Comparison of ENCODE assay signal across 7 mouse cellular contexts in genomic region chr8:122331134-122331523, GRCm38 (mm10). TPM values are rescaled to one million over a fixed set of nuclear protein-coding genes. Genes with fewer than 3 reads are reported as not detected.
DNase-seq lines count a peak whose midpoint lies in the region; ATAC-seq and TF ChIP-seq lines count a peak whose summit lies in the region.

No protein-coding gene starts in this region.

- peaks cover 5% of the 10 kb centered on the region for H3K79me2 ChIP-seq in MEL (ENCODE audit: control insufficient read depth, insufficient read depth, low read length, poor library complexity)

- DNase-seq in MEL (ENCODE audit: low read depth, low spot score), result no peak
- DNase-seq in heart, postnatal 36 days, result peak; percentile 64 to 69
- no peak for DNase-seq in frontal cortex, postnatal 10 days (ENCODE audit: low spot score in 2 of 2)

- H3K9me3 ChIP-seq in MEL (replicated peaks; ENCODE audit: insufficient read depth, low read length), result no peaks in the 10 kb centered on the region
- no peaks in the 10 kb centered on the region for H3K9me3 ChIP-seq in limb, embryonic 15.5 days
- no peaks in the 10 kb centered on the region for H3K9me3 ChIP-seq in stomach, embryonic 14.5 days (ENCODE audit: control insufficient read depth, low read depth, low read length)

- TF ChIP-seq POLR2A in MEL (IDR thresholded peaks at IDR 0.05; ENCODE audit: control insufficient read depth in 1 of 2, insufficient read depth in 1 of 2, low read depth in 1 of 2, low read length in 2 of 2, poor library complexity in 1 of 2), result no peak

- TF ChIP-seq EP300 in MEL (IDR thresholded peaks at IDR 0.05; ENCODE audit: low read depth in 1 of 2, low read length in 2 of 2), result 0 out of 4 replicates have a peak, but pooled peaks of 1 of the 2 experiments have one; percentile 15

- no peak for ATAC-seq in limb, embryonic 15.5 days (ENCODE audit: insufficient number of reproducible peaks, low FRiP score, low TSS enrichment, low read depth)
- no peak for ATAC-seq in stomach, embryonic 14.5 days (ENCODE audit: insufficient number of reproducible peaks, insufficient read depth, low FRiP score, low read depth)
- no peak for ATAC-seq in megakaryocyte-erythroid progenitor cell, adult 5-6 weeks (replicated peaks; ENCODE audit: low FRiP score, low TSS enrichment, poor library complexity, severe bottlenecking)

- no peak overlapping the region for H3K9ac ChIP-seq in MEL (ENCODE audit: control insufficient read depth, low read depth, low read length, poor library complexity, severe bottlenecking)
- H3K9ac ChIP-seq in limb, embryonic 15.5 days, result no peak overlapping the region
- no peak overlapping the region for H3K9ac ChIP-seq in stomach, embryonic 14.5 days (replicated peaks; ENCODE audit: low read depth, low read length)

- intact Hi-C loops in heart, postnatal 36 days (cut with DNase I), result loop anchor here (5.0 kb wide), 1 partner anchor 354 kb away; no protein-coding TSS in a partner anchor

- no peak for TF ChIP-seq RAD21 in MEL (IDR thresholded peaks at IDR 0.05; ENCODE audit: low read depth, low read length)

- H3K36me3 ChIP-seq in MEL (ENCODE audit: control insufficient read depth in 1 of 2, insufficient read depth in 2 of 2, low read length in 2 of 2), result peaks cover 20 to 34% of the 10 kb centered on the region in 2 experiments
- H3K36me3 ChIP-seq in limb, embryonic 15.5 days, result peaks cover 6% of the 10 kb centered on the region; the same call in 1 of the 2 replicates
- H3K36me3 ChIP-seq in stomach, embryonic 14.5 days (ENCODE audit: control insufficient read depth, insufficient read depth, low read length), result peaks cover 10% of the 10 kb centered on the region; the same call in 1 of the 2 replicates

- H3K27ac ChIP-seq in MEL (ENCODE audit: control insufficient read depth, low read depth, low read length), result 0 out of 2 replicates have a peak overlapping the region, but pooled peaks have one; percentile 16
- peak overlapping the region; percentile 53 for H3K27ac ChIP-seq in brown adipose tissue, adult 24 weeks (replicated peaks; ENCODE audit: low read depth, low read length)
- H3K27ac ChIP-seq in limb, embryonic 15.5 days, result peak overlapping the region; percentile 33; the same call in 1 of the 2 replicates
- peak overlapping the region; percentile 56; the same call in 1 of the 2 replicates for H3K27ac ChIP-seq in stomach, embryonic 14.5 days (ENCODE audit: low read length)

- no peaks in the 10 kb centered on the region for H3K27me3 ChIP-seq in MEL (ENCODE audit: control insufficient read depth in 1 of 2, insufficient read depth in 2 of 2, low read length in 2 of 2)
- H3K27me3 ChIP-seq in limb, embryonic 15.5 days, result peaks cover 21% of the 10 kb centered on the region
- H3K27me3 ChIP-seq in stomach, embryonic 14.5 days (ENCODE audit: control insufficient read depth, insufficient read depth, low read length), result peaks cover 7% of the 10 kb centered on the region; the same call in 1 of the 2 replicates

- H3K4me2 ChIP-seq in limb, embryonic 15.5 days, result no peak overlapping the region
- H3K4me2 ChIP-seq in stomach, embryonic 14.5 days (replicated peaks; ENCODE audit: low read depth, low read length), result no peak overlapping the region

- WGBS in limb, embryonic 15.5 days, result 62% methylated on average over 3 of the region's 3 CpGs
- WGBS in stomach, embryonic 14.5 days, result 58% methylated on average over 3 of the region's 3 CpGs

- no peak for TF ChIP-seq CTCF in MEL (IDR thresholded peaks at IDR 0.05 in 2 of 3, conservative IDR thresholded peaks at IDR 0.05 in 1 of 3; ENCODE audit: control insufficient read depth in 1 of 3, insufficient read depth in 1 of 3, low read depth in 2 of 3, low read length in 3 of 3, poor library complexity in 1 of 3, severe bottlenecking in 1 of 3)

- no peak overlapping the region for H3K4me3 ChIP-seq in MEL (ENCODE audit: control insufficient read depth in 1 of 2, insufficient read depth in 1 of 2, low read depth in 2 of 2, low read length in 2 of 2)
- no peak overlapping the region for H3K4me3 ChIP-seq in brown adipose tissue, adult 24 weeks (ENCODE audit: insufficient read depth, low read depth, low read length)
- H3K4me3 ChIP-seq in limb, embryonic 15.5 days, result no peak overlapping the region
- H3K4me3 ChIP-seq in stomach, embryonic 14.5 days (ENCODE audit: low read depth, low read length), result no peak overlapping the region

- H3K4me1 ChIP-seq in MEL (ENCODE audit: control insufficient read depth in 1 of 2, insufficient read depth in 2 of 2, low read length in 2 of 2), result peaks cover 4 to 14% of the 10 kb centered on the region in 2 experiments; a peak in 3 of 4 replicates
- peaks cover 8% of the 10 kb centered on the region; the same call in 1 of the 2 replicates for H3K4me1 ChIP-seq in brown adipose tissue, adult 24 weeks (ENCODE audit: control insufficient read depth, insufficient read depth, insufficient read length, low read length)
- peaks cover 19% of the 10 kb centered on the region for H3K4me1 ChIP-seq in limb, embryonic 15.5 days
- peaks cover 26% of the 10 kb centered on the region for H3K4me1 ChIP-seq in stomach, embryonic 14.5 days (ENCODE audit: control insufficient read depth, insufficient read depth, low read length)

TF ChIP-seq in MEL, 35 proteins besides CTCF, POLR2A, EP300 and RAD21:
- TF ChIP-seq SMC3 (IDR thresholded peaks at IDR 0.05; ENCODE audit: low read depth, low read length) (no peak), UBTF (IDR thresholded peaks at IDR 0.05; ENCODE audit: borderline replicate concordance, insufficient read depth, low read depth, low read length) (no peak), HCFC1 (IDR thresholded peaks at IDR 0.05; ENCODE audit: low read depth, low read length) (no peak), POLR2AphosphoS2 (IDR thresholded peaks at IDR 0.05; ENCODE audit: low read length) (0 out of 2 replicates have a peak, but pooled peaks have one; percentile 52), MAZ (IDR thresholded peaks at IDR 0.05; ENCODE audit: low read depth, low read length) (peak; percentile 51; the same call in 1 of the 2 replicates), NELFE (IDR thresholded peaks at IDR 0.05; ENCODE audit: low read depth, low read length) (no peak), MYC (IDR thresholded peaks at IDR 0.05; ENCODE audit: low read depth, low read length) (no peak), MAX (IDR thresholded peaks at IDR 0.05; ENCODE audit: low read length) (no peak), GABPA (IDR thresholded peaks at IDR 0.05; ENCODE audit: low read depth, low read length) (no peak), GATA1 (IDR thresholded peaks at IDR 0.05; ENCODE audit: low read depth, low read length) (no peak)

RNA-seq across cellular contexts. Expression of gene Trhr2, which starts 29.4 kb away (rescaled TPM):
- 0.12 TPM in 1 of 2 replicates, not detected in the other for total RNA-seq in MEL (2012; rRNA removed)
- polyA plus RNA-seq in MEL (2012; ENCODE audit: insufficient read depth in 1 of 2, insufficient read length in 2 of 2, low read depth in 1 of 2, low replicate concordance in 2 of 2, missing spikeins in 1 of 2), result under 1 TPM in 1 of 2 experiments, not detected in 1; 0.07 TPM
- not detected in 2 replicates for polyA plus RNA-seq in brown adipose tissue, adult 24 weeks (2012; ENCODE audit: insufficient read depth, insufficient read length, missing spikeins)
- not detected for total RNA-seq in heart, postnatal 36 days (2021)
- 0.12 and 0.14 TPM in 2 replicates for polyA plus RNA-seq in limb, embryonic 15.5 days (2015; fragmentation: Nextera tagmentation; extraction: Ambion mirVana)
- polyA plus RNA-seq in stomach, embryonic 14.5 days (2014; fragmentation: Nextera tagmentation; extraction: Ambion mirVana), result not detected in 2 replicates
- not detected in 2 replicates for total RNA-seq in megakaryocyte-erythroid progenitor cell, adult 5-6 weeks (2014; fragmentation: Nextera tagmentation)
- not detected in 2 replicates for total RNA-seq in megakaryocyte-erythroid progenitor cell, adult 5-6 weeks (2017)

RNA-seq across cellular contexts. Expression of gene Zc3h18, which starts 45.3 kb away (rescaled TPM):
- 84.3 and 98.5 TPM in 2 replicates for total RNA-seq in MEL (2012; rRNA removed)
- polyA plus RNA-seq in MEL (2012; ENCODE audit: insufficient read depth in 1 of 2, insufficient read length in 2 of 2, low read depth in 1 of 2, low replicate concordance in 2 of 2, missing spikeins in 1 of 2), result 100 to 1,000 TPM in 1 of 2 experiments, 10 to 100 TPM in 1; 30.2 to 122 TPM
- 14.5 and 15.7 TPM in 2 replicates for polyA plus RNA-seq in brown adipose tissue, adult 24 weeks (2012; ENCODE audit: insufficient read depth, insufficient read length, missing spikeins)
- total RNA-seq in heart, postnatal 36 days (2021), result 10 to 100 TPM; 21.4 to 23.0 TPM
- 46.8 and 47.5 TPM in 2 replicates for polyA plus RNA-seq in limb, embryonic 15.5 days (2015; fragmentation: Nextera tagmentation; extraction: Ambion mirVana)
- polyA plus RNA-seq in stomach, embryonic 14.5 days (2014; fragmentation: Nextera tagmentation; extraction: Ambion mirVana), result 30.5 and 34.8 TPM in 2 replicates
- 69.7 and 77.5 TPM in 2 replicates for total RNA-seq in megakaryocyte-erythroid progenitor cell, adult 5-6 weeks (2014; fragmentation: Nextera tagmentation)
- 81.4 and 93.2 TPM in 2 replicates for total RNA-seq in megakaryocyte-erythroid progenitor cell, adult 5-6 weeks (2017)

RNA-seq across cellular contexts. Expression of gene Zfpm1, which starts 49.2 kb away (rescaled TPM):
- total RNA-seq in MEL (2012; rRNA removed), result 104 and 133 TPM in 2 replicates
- polyA plus RNA-seq in MEL (2012; ENCODE audit: insufficient read depth in 1 of 2, insufficient read length in 2 of 2, low read depth in 1 of 2, low replicate concordance in 2 of 2, missing spikeins in 1 of 2), result 100 to 1,000 TPM; 260 to 343 TPM
- 3.4 and 6.1 TPM in 2 replicates for polyA plus RNA-seq in brown adipose tissue, adult 24 weeks (2012; ENCODE audit: insufficient read depth, insufficient read length, missing spikeins)
- total RNA-seq in heart, postnatal 36 days (2021), result 10 to 100 TPM; 23.1 to 30.0 TPM
- 1.1 and 1.2 TPM in 2 replicates for polyA plus RNA-seq in limb, embryonic 15.5 days (2015; fragmentation: Nextera tagmentation; extraction: Ambion mirVana)
- 3.1 TPM in 2 replicates for polyA plus RNA-seq in stomach, embryonic 14.5 days (2014; fragmentation: Nextera tagmentation; extraction: Ambion mirVana)
- 188 and 219 TPM in 2 replicates for total RNA-seq in megakaryocyte-erythroid progenitor cell, adult 5-6 weeks (2014; fragmentation: Nextera tagmentation)
- 43.8 and 102 TPM in 2 replicates for total RNA-seq in megakaryocyte-erythroid progenitor cell, adult 5-6 weeks (2017)

Comparison
In these comparisons a context has a peak if more than half of its experiments do, and no peak if none do; other contexts are left out.
1. DNase-seq: peak in heart, postnatal 36 days (2 of 2); none in MEL (single experiment) and frontal cortex, postnatal 10 days (0 of 2).
2. RNA of gene Zfpm1, which starts 49.2 kb away (polyA plus RNA-seq): 260 to 343 TPM in MEL; 3.4 to 6.1 TPM in brown adipose tissue, adult 24 weeks, 3.1 TPM in stomach, embryonic 14.5 days and 1.1 to 1.2 TPM in limb, embryonic 15.5 days; every median in the first group is over 10 times any median in the second.
3. Peak in every context shown above with its lines, with median percentiles within 50 percentile points of each other: H3K27ac ChIP-seq.